Mouse (Mus musculus) embryonic facial prominence, embryonic 15.5 days (tissue): ENCODE data around the gene Dlx3. TPM values are rescaled to one million over a fixed set of nuclear protein-coding genes. Genes with fewer than 3 reads are reported as not detected.

Experiments
- ATAC-seq: fragments of 200-750 bp; cut with Nextera tagmentation; 2 replicates; pipeline ENCODE4 v1.8.0; 2017; ENCODE audit warnings: low read depth, moderate TSS enrichment; ENCODE audit not compliant: insufficient number of reproducible peaks, low FRiP score, low TSS enrichment
- H3K27ac ChIP-seq: fragments of 300-500 bp; sonication (generic); replicated peaks from 2 replicates; pipeline ENCODE4 v1.5.1; 2015; ENCODE audit warnings: mild to moderate bottlenecking, inconsistent platforms
- H3K27me3 ChIP-seq: fragments of 300-500 bp; sonication (generic); 2 replicates; pipeline ENCODE4 v1.6.1; 2015; ENCODE audit warnings: inconsistent platforms
- H3K36me3 ChIP-seq: fragments of 300-500 bp; sonication (generic); 2 replicates; pipeline ENCODE4 v1.6.1; 2015; ENCODE audit warnings: mild to moderate bottlenecking, inconsistent platforms
- H3K4me1 ChIP-seq: fragments of 300-500 bp; sonication (generic); 2 replicates; pipeline ENCODE4 v1.6.1; 2015; ENCODE audit warnings: inconsistent platforms
- H3K4me2 ChIP-seq: fragments of 300-500 bp; sonication (generic); replicated peaks from 2 replicates; pipeline ENCODE4 v1.6.1; 2015; ENCODE audit warnings: mild to moderate bottlenecking, inconsistent platforms
- H3K4me3 ChIP-seq: fragments of 300-500 bp; sonication (generic); replicated peaks from 2 replicates; pipeline ENCODE4 v1.5.1; 2015; ENCODE audit warnings: mild to moderate bottlenecking, inconsistent platforms
- H3K9ac ChIP-seq: fragments of 300-500 bp; sonication (generic); 2 replicates; pipeline ENCODE4 v1.6.1; 2015; ENCODE audit warnings: inconsistent platforms
- H3K9me3 ChIP-seq: fragments of 300-500 bp; sonication (generic); replicated peaks from 2 replicates; pipeline ENCODE4 v1.6.1; 2016; ENCODE audit warnings: inconsistent platforms
- WGBS: fragments of 180-500 bp; shearing (Covaris S2); methylation state at CpG from one replicate; pipeline ENCODE4 v1.1.7; 2015; 5-methylcytosine and 5-hydroxymethylcytosine counted together
- polyA plus RNA-seq: library from polyadenylated mRNA; unstranded; fragments of >200 nt; fragmentation: Nextera tagmentation; extraction: Ambion mirVana; gene quantifications from 2 replicates; pipeline ENCODE4 v1.2.1, GENCODE M21; 2015

Dlx3 gene
- polyA plus RNA-seq, 1 experiment from 2014 or later, result 35.6 TPM

- H3K4me2 ChIP-seq, result no peak overlapping the region
- ATAC-seq, result no peak
- H3K36me3 ChIP-seq, result no peaks in the 10 kb centered on the region
- 27% methylated on average over 7 of the region's 7 CpGs for WGBS
- no peak overlapping the region for H3K4me3 ChIP-seq
- H3K4me1 ChIP-seq, result peaks cover 35% of the 10 kb centered on the region
- no peak overlapping the region for H3K27ac ChIP-seq
- peaks cover 34% of the 10 kb centered on the region for H3K27me3 ChIP-seq
- no peaks in the 10 kb centered on the region for H3K9me3 ChIP-seq
- no peak overlapping the region for H3K9ac ChIP-seq
Observed at GRCm38 (mm10) chr11:95077956-95078355, 42.0 kb upstream of the Dlx3 start.

GRCm38 (mm10) chr11:95079256-95079875 lies 40.6 kb upstream of the Dlx3 start:
- H3K27ac ChIP-seq, result no peak overlapping the region
- ATAC-seq, result no peak
- no peak overlapping the region for H3K4me2 ChIP-seq
- 68% methylated on average over 6 of the region's 6 CpGs for WGBS
- H3K9me3 ChIP-seq, result no peaks in the 10 kb centered on the region
- peaks cover 31% of the 10 kb centered on the region for H3K27me3 ChIP-seq
- peaks cover 33% of the 10 kb centered on the region for H3K4me1 ChIP-seq
- no peak overlapping the region for H3K9ac ChIP-seq
- H3K36me3 ChIP-seq, result no peaks in the 10 kb centered on the region
- H3K4me3 ChIP-seq, result no peak overlapping the region

- no peak overlapping the region for H3K27ac ChIP-seq
Observed at GRCm38 (mm10) chr11:95080783-95081182, 39.1 kb upstream of the Dlx3 start.

GRCm38 (mm10) chr11:95082896-95083295 lies 37.0 kb upstream of the Dlx3 start:
- Histone ChIP-seq H3K9ac (no peak overlapping the region), H3K36me3 (no peaks in the 10 kb centered on the region), H3K27me3 (0 out of 2 replicates have a peak, but pooled peaks cover 6% of the 10 kb centered on the region), H3K4me3 (no peak overlapping the region), H3K4me2 (no peak overlapping the region), H3K27ac (no peak overlapping the region), H3K4me1 (peaks cover 18% of the 10 kb centered on the region), H3K9me3 (no peaks in the 10 kb centered on the region)
- 90% methylated on average over 7 of the region's 7 CpGs for WGBS
- no peak for ATAC-seq

More at GRCm38 (mm10) chr11:95080783-95081182, 39.1 kb upstream of the Dlx3 start:
- H3K36me3 ChIP-seq, result no peaks in the 10 kb centered on the region
- peaks cover 20% of the 10 kb centered on the region for H3K27me3 ChIP-seq
- no peak overlapping the region for H3K4me3 ChIP-seq
- H3K4me1 ChIP-seq, result peaks cover 25% of the 10 kb centered on the region
- 78% methylated on average over 6 of the region's 6 CpGs for WGBS
- no peak for ATAC-seq
- H3K4me2 ChIP-seq, result no peak overlapping the region
- H3K9ac ChIP-seq, result no peak overlapping the region
- no peaks in the 10 kb centered on the region for H3K9me3 ChIP-seq

GRCm38 (mm10) chr11:95084175-95084574 lies 35.7 kb upstream of the Dlx3 start:
- no peaks in the 10 kb centered on the region for H3K36me3 ChIP-seq
- 34% methylated on average over 4 of the region's 4 CpGs for WGBS
- H3K4me3 ChIP-seq, result no peak overlapping the region
- H3K27me3 ChIP-seq, result no peaks in the 10 kb centered on the region
- ATAC-seq, result no peak
- H3K9me3 ChIP-seq, result no peaks in the 10 kb centered on the region
- no peak overlapping the region for H3K9ac ChIP-seq
- H3K4me2 ChIP-seq, result no peak overlapping the region
- peaks cover 19% of the 10 kb centered on the region for H3K4me1 ChIP-seq
- no peak overlapping the region for H3K27ac ChIP-seq

GRCm38 (mm10) chr11:95084811-95085382 lies 35.0 kb upstream of the Dlx3 start:
- H3K27ac ChIP-seq, result no peak overlapping the region
- peaks cover 19% of the 10 kb centered on the region for H3K4me1 ChIP-seq
- ATAC-seq, result no peak
- 43% methylated on average over 5 of the region's 5 CpGs for WGBS
- H3K27me3 ChIP-seq, result no peaks in the 10 kb centered on the region
- no peaks in the 10 kb centered on the region for H3K9me3 ChIP-seq
- no peak overlapping the region for H3K4me2 ChIP-seq
- no peak overlapping the region for H3K4me3 ChIP-seq
- H3K36me3 ChIP-seq, result no peaks in the 10 kb centered on the region
- no peak overlapping the region for H3K9ac ChIP-seq

GRCm38 (mm10) chr11:95085710-95086109 lies 34.2 kb upstream of the Dlx3 start:
- Histone ChIP-seq H3K4me1 (peaks cover 19% of the 10 kb centered on the region), H3K27ac (no peak overlapping the region), H3K27me3 (no peaks in the 10 kb centered on the region), H3K9ac (no peak overlapping the region), H3K36me3 (no peaks in the 10 kb centered on the region), H3K4me3 (no peak overlapping the region), H3K4me2 (no peak overlapping the region), H3K9me3 (no peaks in the 10 kb centered on the region)
- 11% methylated on average over 5 of the region's 5 CpGs for WGBS
- ATAC-seq, result no peak

GRCm38 (mm10) chr11:95086229-95086628 lies 33.7 kb upstream of the Dlx3 start:
- ATAC-seq, result no peak
- no peak overlapping the region for H3K9ac ChIP-seq
- 48% methylated on average over 5 of the region's 5 CpGs for WGBS

GRCm38 (mm10) chr11:95087301-95088228 lies 32.4 kb upstream of the Dlx3 start:
- H3K4me1 ChIP-seq, result peaks cover 19% of the 10 kb centered on the region
- no peak overlapping the region for H3K4me3 ChIP-seq
- H3K4me2 ChIP-seq, result no peak overlapping the region
- H3K27ac ChIP-seq, result no peak overlapping the region
- no peak for ATAC-seq
- no peak overlapping the region for H3K9ac ChIP-seq
- H3K27me3 ChIP-seq, result no peaks in the 10 kb centered on the region
- H3K9me3 ChIP-seq, result no peaks in the 10 kb centered on the region
- no peaks in the 10 kb centered on the region for H3K36me3 ChIP-seq
- 60% methylated on average over 17 of the region's 17 CpGs for WGBS

More at GRCm38 (mm10) chr11:95086229-95086628, 33.7 kb upstream of the Dlx3 start:
- Histone ChIP-seq H3K4me1 (peaks cover 19% of the 10 kb centered on the region), H3K4me2 (no peak overlapping the region), H3K27me3 (no peaks in the 10 kb centered on the region), H3K4me3 (no peak overlapping the region), H3K36me3 (no peaks in the 10 kb centered on the region), H3K27ac (no peak overlapping the region), H3K9me3 (no peaks in the 10 kb centered on the region)

- ATAC-seq, result no peak
- no peak overlapping the region for H3K27ac ChIP-seq
- H3K27me3 ChIP-seq, result no peaks in the 10 kb centered on the region
- peaks cover 19% of the 10 kb centered on the region for H3K4me1 ChIP-seq
- H3K9ac ChIP-seq, result no peak overlapping the region
- H3K36me3 ChIP-seq, result no peaks in the 10 kb centered on the region
- WGBS, result 58% methylated on average over 7 of the region's 7 CpGs
- no peak overlapping the region for H3K4me2 ChIP-seq
- H3K4me3 ChIP-seq, result no peak overlapping the region
- no peaks in the 10 kb centered on the region for H3K9me3 ChIP-seq
Observed at GRCm38 (mm10) chr11:95088286-95088685, 31.6 kb upstream of the Dlx3 start.
